Mouse (Mus musculus): ENCODE data around the gene Ppa2. TPM values are rescaled to one million over a fixed set of nuclear protein-coding genes. Genes with fewer than 3 reads are reported as not detected.

Ppa2 gene
- polyA plus RNA-seq, 1 experiment from 2014 or later: 85.8 TPM

GRCm38 (mm10) chr3:133312331-133312730 lies 2.4 kb downstream of the Ppa2 start:
- no peak overlapping the region for H3K9ac ChIP-seq (ENCODE audit: low read length)
- no peak overlapping the region for H3K4me2 ChIP-seq (ENCODE audit: low read depth, severe bottlenecking)
- WGBS: 89% methylated on average over 3 of the region's 3 CpGs
- H3K4me1 ChIP-seq (ENCODE audit: control insufficient read depth, insufficient read depth, low read length): no peaks in the 10 kb centered on the region
- no peaks in the 10 kb centered on the region for H3K9me3 ChIP-seq (ENCODE audit: control insufficient read depth, low read length)
- no peak for ATAC-seq (ENCODE audit: insufficient number of reproducible peaks, low FRiP score, low TSS enrichment, low read depth)
- no peaks in the 10 kb centered on the region for H3K36me3 ChIP-seq (ENCODE audit: control insufficient read depth, insufficient read depth, low read length)
- DNase-seq (ENCODE audit: low spot score): no peak
- H3K4me3 ChIP-seq (ENCODE audit: low read depth, low read length): no peak overlapping the region
- no peak overlapping the region for H3K27ac ChIP-seq (replicated peaks; ENCODE audit: low read depth, low read length)
- no peaks in the 10 kb centered on the region for H3K27me3 ChIP-seq (ENCODE audit: control insufficient read depth, insufficient read depth, low read length)

DNA sequence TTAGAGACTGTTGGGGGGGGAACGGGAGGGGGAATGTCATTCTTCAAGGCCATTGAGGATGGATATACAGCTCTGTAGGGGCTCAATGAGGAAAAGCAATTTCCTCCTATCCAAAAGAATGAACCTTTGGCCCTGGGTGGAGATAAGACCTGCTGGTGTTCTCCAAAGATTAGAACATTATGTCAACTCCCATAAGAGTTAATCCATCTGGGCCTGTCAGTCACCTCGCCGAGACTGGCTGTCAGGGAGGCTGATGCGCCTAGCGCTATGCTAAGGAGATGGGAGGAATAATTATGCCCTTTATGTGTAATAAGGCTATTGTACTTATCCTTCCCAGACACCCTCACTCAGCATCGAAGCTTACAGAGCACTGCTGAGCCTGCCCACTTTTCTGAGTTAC lies 2.9 kb downstream of the Ppa2 start:
- WGBS: 89% methylated on average over 6 of the region's 6 CpGs
- Histone ChIP-seq H3K9ac (ENCODE audit: low read length) (no peak overlapping the region), H3K4me3 (ENCODE audit: low read depth, low read length) (no peak overlapping the region), H3K4me2 (ENCODE audit: low read depth, severe bottlenecking) (no peak overlapping the region), H3K27ac (replicated peaks; ENCODE audit: low read depth, low read length) (no peak overlapping the region), H3K4me1 (ENCODE audit: control insufficient read depth, insufficient read depth, low read length) (no peaks in the 10 kb centered on the region), H3K27me3 (ENCODE audit: control insufficient read depth, insufficient read depth, low read length) (no peaks in the 10 kb centered on the region), H3K36me3 (ENCODE audit: control insufficient read depth, insufficient read depth, low read length) (no peaks in the 10 kb centered on the region), H3K9me3 (ENCODE audit: control insufficient read depth, low read length) (no peaks in the 10 kb centered on the region)
- no peak for DNase-seq (ENCODE audit: low spot score)
- ATAC-seq (ENCODE audit: insufficient number of reproducible peaks, low FRiP score, low TSS enrichment, low read depth): no peak

DNA sequence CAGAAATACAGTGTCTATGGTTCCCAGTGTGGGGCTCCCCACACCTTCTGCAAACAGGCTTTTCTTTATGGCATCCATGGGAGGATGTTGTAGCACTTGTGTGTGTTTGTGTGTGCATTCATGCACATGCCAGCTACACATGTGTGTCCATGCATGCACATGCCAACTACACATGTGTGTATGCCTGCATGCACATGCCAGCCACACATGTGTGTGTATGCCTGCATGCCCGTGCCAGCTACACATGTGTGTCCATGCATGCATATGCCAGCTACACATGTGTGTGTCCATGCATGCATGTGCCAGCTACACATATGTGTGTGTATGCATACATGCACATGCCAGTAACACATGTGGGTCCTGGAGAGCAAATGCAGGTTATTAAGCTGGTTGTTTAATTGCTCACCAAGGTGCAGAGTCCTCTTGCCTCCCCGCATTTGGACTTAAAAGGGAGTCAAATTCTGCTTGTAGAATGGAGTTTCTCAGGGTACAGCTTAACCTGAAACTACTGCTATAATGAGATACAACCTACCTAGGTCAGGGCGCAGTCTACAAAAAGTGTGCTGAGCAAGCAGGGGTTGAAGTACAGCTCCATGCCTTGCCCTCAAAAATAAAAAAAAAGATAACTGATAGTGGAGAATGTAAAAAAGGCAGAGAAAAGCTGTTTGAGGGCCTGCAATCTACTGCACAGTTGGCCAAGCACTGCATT lies 3.7 kb downstream of the Ppa2 start:
- DNase-seq (ENCODE audit: low spot score) (no peak), ATAC-seq (ENCODE audit: insufficient number of reproducible peaks, low FRiP score, low TSS enrichment, low read depth) (no peak)
- Histone ChIP-seq H3K4me3 (ENCODE audit: low read depth, low read length) (no peak overlapping the region), H3K36me3 (ENCODE audit: control insufficient read depth, insufficient read depth, low read length) (no peaks in the 10 kb centered on the region), H3K9me3 (ENCODE audit: control insufficient read depth, low read length) (no peaks in the 10 kb centered on the region), H3K9ac (ENCODE audit: low read length) (no peak overlapping the region), H3K27ac (replicated peaks; ENCODE audit: low read depth, low read length) (no peak overlapping the region), H3K27me3 (ENCODE audit: control insufficient read depth, insufficient read depth, low read length) (no peaks in the 10 kb centered on the region), H3K4me1 (ENCODE audit: control insufficient read depth, insufficient read depth, low read length) (no peaks in the 10 kb centered on the region), H3K4me2 (ENCODE audit: low read depth, severe bottlenecking) (no peak overlapping the region)
- 91% methylated on average over 3 of the region's 3 CpGs for WGBS

DNA sequence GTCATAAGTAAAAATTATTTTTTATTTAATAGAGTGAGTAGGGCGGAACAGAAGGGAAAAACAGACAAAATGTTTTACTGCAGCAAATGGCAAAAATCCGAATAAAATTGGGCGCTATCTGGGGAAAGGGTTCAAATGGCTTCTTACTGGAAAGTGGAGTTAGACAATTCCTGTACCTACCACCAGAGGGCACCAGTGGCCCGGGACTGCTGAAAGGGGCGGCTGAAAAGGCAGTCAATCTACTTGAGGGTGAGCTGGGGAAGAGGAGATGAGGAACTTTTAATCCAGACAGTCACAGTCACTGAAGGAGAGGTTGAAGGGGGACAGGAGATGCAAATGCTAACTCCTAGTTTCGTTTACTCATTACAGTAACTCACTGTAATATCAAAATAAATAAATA lies 4.6 kb downstream of the Ppa2 start:
- Histone ChIP-seq H3K4me1 (ENCODE audit: control insufficient read depth, insufficient read depth, low read length) (no peaks in the 10 kb centered on the region), H3K27me3 (ENCODE audit: control insufficient read depth, insufficient read depth, low read length) (no peaks in the 10 kb centered on the region), H3K4me2 (ENCODE audit: low read depth, severe bottlenecking) (no peak overlapping the region), H3K4me3 (ENCODE audit: low read depth, low read length) (no peak overlapping the region), H3K9me3 (ENCODE audit: control insufficient read depth, low read length) (no peaks in the 10 kb centered on the region), H3K27ac (replicated peaks; ENCODE audit: low read depth, low read length) (no peak overlapping the region), H3K36me3 (ENCODE audit: control insufficient read depth, insufficient read depth, low read length) (no peaks in the 10 kb centered on the region), H3K9ac (ENCODE audit: low read length) (no peak overlapping the region)
- ATAC-seq (ENCODE audit: insufficient number of reproducible peaks, low FRiP score, low TSS enrichment, low read depth) (no peak), DNase-seq (ENCODE audit: low spot score) (peak; percentile 84)
- 37% methylated on average over 6 of the region's 6 CpGs for WGBS

DNA sequence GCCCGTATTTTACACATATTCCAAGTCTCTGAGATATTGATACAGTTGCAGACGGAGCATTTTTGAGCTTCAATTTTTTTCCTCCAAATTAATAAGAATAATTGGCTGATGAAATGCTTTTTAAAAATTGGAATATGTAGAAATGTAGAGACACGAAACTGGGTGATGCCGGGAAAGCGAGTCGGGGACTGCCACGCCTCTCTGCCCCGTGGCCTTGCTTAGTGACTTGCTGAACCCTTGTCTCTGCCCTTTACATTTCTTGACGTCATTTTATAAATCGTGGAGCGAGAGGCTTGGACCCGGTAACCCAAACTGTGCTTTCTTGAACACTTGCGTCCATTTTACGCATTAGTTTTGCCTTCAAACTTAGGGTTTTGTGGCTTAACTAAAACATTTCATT lies 5.1 kb downstream of the Ppa2 start:
- Histone ChIP-seq H3K4me3 (ENCODE audit: low read depth, low read length) (no peak overlapping the region), H3K36me3 (ENCODE audit: control insufficient read depth, insufficient read depth, low read length) (no peaks in the 10 kb centered on the region), H3K4me1 (ENCODE audit: control insufficient read depth, insufficient read depth, low read length) (no peaks in the 10 kb centered on the region), H3K9ac (ENCODE audit: low read length) (no peak overlapping the region), H3K9me3 (ENCODE audit: control insufficient read depth, low read length) (no peaks in the 10 kb centered on the region), H3K27ac (replicated peaks; ENCODE audit: low read depth, low read length) (no peak overlapping the region), H3K27me3 (ENCODE audit: control insufficient read depth, insufficient read depth, low read length) (no peaks in the 10 kb centered on the region), H3K4me2 (ENCODE audit: low read depth, severe bottlenecking) (no peak overlapping the region)
- ATAC-seq (ENCODE audit: insufficient number of reproducible peaks, low FRiP score, low TSS enrichment, low read depth) (no peak), DNase-seq (ENCODE audit: low spot score) (peak; percentile 17)
- 96% methylated on average over 14 of the region's 14 CpGs for WGBS

DNA sequence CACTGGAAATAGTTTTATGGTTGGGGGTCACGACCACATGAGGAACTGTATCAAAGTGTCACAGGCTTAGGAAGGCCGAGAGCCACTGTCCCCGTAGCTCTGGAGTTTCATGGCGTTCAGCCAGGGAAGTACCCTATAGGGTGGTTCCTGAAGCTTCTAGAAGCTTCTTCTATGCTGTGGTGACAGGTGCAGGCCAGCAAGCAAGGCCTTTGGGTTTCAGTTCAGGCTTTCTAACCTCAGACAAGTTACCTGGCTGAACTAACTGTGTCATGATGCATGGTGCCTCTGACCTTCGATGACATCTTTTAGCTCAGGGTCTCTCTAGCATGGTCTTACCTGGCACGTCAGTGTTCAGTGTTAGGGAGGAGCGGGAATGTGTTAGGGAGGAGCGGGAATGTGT lies 5.7 kb downstream of the Ppa2 start:
- DNase-seq (ENCODE audit: low spot score): no peak
- Histone ChIP-seq H3K9me3 (ENCODE audit: control insufficient read depth, low read length) (no peaks in the 10 kb centered on the region), H3K27me3 (ENCODE audit: control insufficient read depth, insufficient read depth, low read length) (no peaks in the 10 kb centered on the region), H3K4me1 (ENCODE audit: control insufficient read depth, insufficient read depth, low read length) (no peaks in the 10 kb centered on the region), H3K9ac (ENCODE audit: low read length) (no peak overlapping the region), H3K4me2 (ENCODE audit: low read depth, severe bottlenecking) (no peak overlapping the region), H3K27ac (replicated peaks; ENCODE audit: low read depth, low read length) (no peak overlapping the region), H3K4me3 (ENCODE audit: low read depth, low read length) (no peak overlapping the region), H3K36me3 (ENCODE audit: control insufficient read depth, insufficient read depth, low read length) (no peaks in the 10 kb centered on the region)
- ATAC-seq (ENCODE audit: insufficient number of reproducible peaks, low FRiP score, low TSS enrichment, low read depth): no peak
- WGBS: 94% methylated on average over 8 of the region's 8 CpGs

- no peak overlapping the region for H3K4me2 ChIP-seq (ENCODE audit: low read depth, severe bottlenecking)
- H3K27ac ChIP-seq (replicated peaks; ENCODE audit: low read depth, low read length): no peak overlapping the region
- H3K27me3 ChIP-seq (ENCODE audit: control insufficient read depth, insufficient read depth, low read length): no peaks in the 10 kb centered on the region
- no peaks in the 10 kb centered on the region; the same call in 1 of the 2 replicates for H3K36me3 ChIP-seq (ENCODE audit: control insufficient read depth, insufficient read depth, low read length)
- DNase-seq (ENCODE audit: low spot score): peak; percentile 4
- ATAC-seq (ENCODE audit: insufficient number of reproducible peaks, low FRiP score, low TSS enrichment, low read depth): no peak
- no peak overlapping the region for H3K4me3 ChIP-seq (ENCODE audit: low read depth, low read length)
- 97% methylated on average over 4 of the region's 4 CpGs for WGBS
- H3K4me1 ChIP-seq (ENCODE audit: control insufficient read depth, insufficient read depth, low read length): no peaks in the 10 kb centered on the region
- H3K9me3 ChIP-seq (ENCODE audit: control insufficient read depth, low read length): no peaks in the 10 kb centered on the region
- H3K9ac ChIP-seq (ENCODE audit: low read length): no peak overlapping the region
These were observed 7.9 kb downstream of the Ppa2 start for GRCm38 (mm10) chr3:133317845-133318244.

DNA sequence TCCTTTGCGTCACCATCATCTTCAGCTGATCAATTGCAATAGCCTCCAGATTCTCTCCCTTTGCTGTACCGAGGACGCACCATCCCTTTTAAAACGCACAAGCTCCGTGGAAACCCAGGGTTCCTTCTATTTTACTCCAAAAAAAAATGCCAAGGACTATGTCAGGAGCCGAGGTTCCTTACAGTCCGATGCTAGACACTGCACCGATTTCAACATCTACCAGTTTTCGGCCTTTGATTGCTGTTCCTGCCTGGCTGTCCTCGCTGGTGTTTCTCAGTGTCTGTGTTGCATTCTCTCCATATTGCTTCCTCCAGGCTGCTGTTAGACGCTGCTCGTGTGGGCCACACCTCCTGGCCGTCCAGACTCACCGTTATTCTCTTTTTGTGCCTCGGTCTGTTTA lies 8.7 kb downstream of the Ppa2 start:
- no peak overlapping the region for H3K4me3 ChIP-seq (ENCODE audit: low read depth, low read length)
- no peaks in the 10 kb centered on the region for H3K9me3 ChIP-seq (ENCODE audit: control insufficient read depth, low read length)
- ATAC-seq (ENCODE audit: insufficient number of reproducible peaks, low FRiP score, low TSS enrichment, low read depth) (no peak), DNase-seq (ENCODE audit: low spot score) (no peak)
- H3K4me2 ChIP-seq (ENCODE audit: low read depth, severe bottlenecking): no peak overlapping the region
- H3K4me1 ChIP-seq (ENCODE audit: control insufficient read depth, insufficient read depth, low read length): no peaks in the 10 kb centered on the region
- no peak overlapping the region for H3K9ac ChIP-seq (ENCODE audit: low read length)
- H3K27me3 ChIP-seq (ENCODE audit: control insufficient read depth, insufficient read depth, low read length): no peaks in the 10 kb centered on the region
- no peaks in the 10 kb centered on the region; the same call in 1 of the 2 replicates for H3K36me3 ChIP-seq (ENCODE audit: control insufficient read depth, insufficient read depth, low read length)
- WGBS: 84% methylated on average over 15 of the region's 15 CpGs
- no peak overlapping the region for H3K27ac ChIP-seq (replicated peaks; ENCODE audit: low read depth, low read length)

GRCm38 (mm10) chr3:133319795-133320194 lies 9.9 kb downstream of the Ppa2 start:
- WGBS: 89% methylated on average over 7 of the region's 7 CpGs
- DNase-seq (ENCODE audit: low spot score): no peak
- ATAC-seq (ENCODE audit: insufficient number of reproducible peaks, low FRiP score, low TSS enrichment, low read depth): no peak
- Histone ChIP-seq H3K4me2 (ENCODE audit: low read depth, severe bottlenecking) (no peak overlapping the region), H3K9me3 (ENCODE audit: control insufficient read depth, low read length) (no peaks in the 10 kb centered on the region), H3K9ac (ENCODE audit: low read length) (no peak overlapping the region), H3K4me1 (ENCODE audit: control insufficient read depth, insufficient read depth, low read length) (no peaks in the 10 kb centered on the region), H3K4me3 (ENCODE audit: low read depth, low read length) (no peak overlapping the region), H3K27me3 (ENCODE audit: control insufficient read depth, insufficient read depth, low read length) (no peaks in the 10 kb centered on the region), H3K36me3 (ENCODE audit: control insufficient read depth, insufficient read depth, low read length) (no peaks in the 10 kb centered on the region; the same call in 1 of the 2 replicates), H3K27ac (replicated peaks; ENCODE audit: low read depth, low read length) (no peak overlapping the region)

Data from limb, embryonic 11.5 days (tissue).